Mouse (Mus musculus): Measurements from ENCODE around the gene Btbd9.

Btbd9 gene

DNA sequence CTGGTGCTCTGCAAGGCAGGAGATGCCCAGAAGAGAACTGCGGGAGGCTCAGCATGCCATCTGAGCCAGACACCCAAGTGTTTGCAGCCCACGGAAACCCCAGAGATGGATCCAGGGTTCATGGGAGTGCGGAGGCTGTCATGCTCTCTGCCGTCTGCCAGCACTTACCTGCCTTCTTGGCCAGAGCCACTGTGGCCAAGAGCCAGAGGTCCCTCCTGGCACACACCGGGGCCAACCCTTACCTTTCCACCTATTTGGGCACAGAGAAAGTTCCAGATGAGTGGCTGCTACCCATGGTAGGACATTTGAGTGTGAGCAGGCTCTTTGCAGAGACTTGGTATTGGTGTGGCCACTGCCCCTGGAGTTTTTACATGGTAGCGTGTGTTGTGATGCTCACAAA, 365.4 kb downstream of the Btbd9 start:
- no peak for DNase-seq (ENCODE audit: low read depth, low spot score)

DNA sequence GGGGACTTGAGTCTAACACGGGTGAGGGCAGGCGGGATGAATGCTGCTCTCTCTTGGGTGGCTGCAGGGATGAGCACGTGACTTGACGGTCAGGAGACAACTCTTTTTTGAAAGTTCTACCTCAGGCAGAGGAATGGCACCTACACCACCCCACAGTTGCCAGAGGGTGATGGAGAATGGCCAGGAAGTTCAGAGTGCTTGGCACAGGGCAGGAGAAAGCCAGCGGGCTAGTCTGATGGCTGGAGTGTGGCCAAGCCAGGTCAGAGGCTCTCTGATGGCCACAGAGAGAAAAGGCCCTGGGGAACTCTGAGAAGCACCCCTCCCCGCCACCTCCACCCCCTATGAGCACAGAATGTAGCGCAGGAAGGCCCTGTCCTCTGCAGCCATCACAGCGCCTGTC, 366.0 kb downstream of the Btbd9 start:
- no peak for DNase-seq (ENCODE audit: low read depth, low spot score)

DNA sequence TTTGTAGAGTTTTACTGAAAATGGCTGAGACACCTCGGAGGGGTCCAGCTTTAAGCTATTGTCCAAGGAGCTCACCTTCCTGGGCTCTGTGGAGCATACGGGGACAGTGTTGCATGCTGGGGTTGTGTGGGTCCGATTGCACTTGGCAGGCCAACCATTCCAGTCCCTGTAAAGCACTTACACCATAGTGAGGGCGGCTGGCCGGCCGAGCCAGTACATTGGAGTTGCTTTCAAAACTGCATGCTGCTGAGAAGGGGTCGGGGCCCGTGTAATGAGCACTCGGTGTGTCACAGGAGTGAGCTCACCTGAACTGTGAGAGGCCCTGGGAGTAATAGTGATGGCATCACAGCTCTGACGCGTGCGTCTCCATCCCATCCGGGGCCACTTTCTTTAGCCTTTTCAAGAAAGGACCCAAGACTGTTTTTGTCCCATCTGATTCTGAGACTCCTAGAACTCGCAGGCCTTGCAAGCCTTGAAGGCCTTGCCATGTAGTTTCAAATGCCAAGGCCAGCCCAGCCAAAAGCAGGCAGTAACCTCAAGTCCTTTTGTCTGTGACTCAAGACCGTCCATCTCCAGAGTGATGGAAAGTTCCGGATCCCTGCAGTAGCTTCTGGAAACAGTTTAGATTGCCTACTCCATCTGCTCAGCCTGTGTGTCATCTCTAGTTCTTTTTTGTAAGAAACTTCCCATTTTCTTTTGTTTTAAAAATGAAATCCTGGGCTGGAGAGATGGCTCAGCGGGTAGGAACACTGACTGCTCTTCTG, 371.0 kb downstream of the Btbd9 start:
- no peak for DNase-seq (ENCODE audit: low read depth, low spot score)

DNA sequence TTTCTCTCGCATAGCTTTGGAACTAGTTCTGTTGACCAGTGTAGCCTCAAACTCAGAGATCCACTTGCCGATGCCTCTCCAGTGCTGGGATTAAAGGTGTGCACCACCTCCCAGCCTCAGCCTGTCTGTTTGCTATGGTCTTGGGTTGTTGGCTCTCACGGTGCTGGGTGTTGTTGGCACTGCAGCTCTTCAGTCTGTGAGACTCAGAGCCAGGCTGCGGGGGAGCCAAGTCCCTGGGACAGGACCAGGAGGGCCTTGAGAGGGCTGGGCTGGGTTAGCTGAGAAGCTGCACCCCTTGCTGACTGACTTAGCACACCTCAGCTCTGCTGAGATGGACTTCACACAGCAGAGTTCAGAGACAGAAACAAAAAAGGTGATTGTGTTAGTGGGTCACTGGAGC, 376.0 kb downstream of the Btbd9 start:
- no peak for DNase-seq (ENCODE audit: low read depth, low spot score)

DNA sequence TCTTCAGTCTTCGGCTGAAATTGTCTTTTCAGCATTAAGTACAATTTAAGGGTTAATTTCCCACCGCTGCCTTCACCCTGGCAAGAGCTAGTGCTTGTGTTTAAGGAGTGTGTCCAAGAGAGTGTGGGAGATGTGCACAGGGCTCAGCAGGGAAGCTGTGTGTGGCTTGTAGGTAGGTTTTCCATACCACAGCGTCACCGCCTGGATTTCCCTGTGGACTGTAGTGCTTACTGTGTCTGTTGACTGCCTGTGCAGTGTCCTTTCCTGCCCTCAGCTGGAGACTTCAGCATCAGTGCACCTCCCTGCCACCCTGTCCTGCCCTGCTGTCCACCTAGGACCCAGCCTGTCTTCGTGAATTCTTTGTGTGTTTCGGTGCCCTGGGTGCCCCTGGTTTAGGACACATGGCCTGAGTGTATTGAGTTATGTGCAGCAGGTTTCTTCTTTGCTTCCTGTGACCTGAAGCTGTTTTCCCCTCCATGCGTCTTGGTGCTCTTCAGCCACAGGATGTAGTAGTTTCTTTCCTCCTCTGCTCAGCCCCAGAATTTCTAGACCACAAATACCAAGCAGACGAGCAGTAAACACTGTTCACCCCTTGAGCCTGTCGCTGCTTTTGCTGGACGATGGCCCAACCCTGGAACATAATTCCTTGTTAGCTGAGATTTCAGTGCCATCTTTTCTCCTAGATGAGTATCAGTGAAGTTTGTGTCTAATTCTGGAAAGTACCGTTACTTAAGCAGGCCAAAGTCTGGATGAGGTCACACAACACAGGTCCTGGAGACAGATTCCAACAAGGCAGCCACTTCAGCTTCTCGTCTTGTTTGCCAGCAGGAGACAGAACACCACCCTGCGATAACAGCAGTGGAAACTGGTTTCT, 376.7 kb downstream of the Btbd9 start:
- no peak for DNase-seq (ENCODE audit: low read depth, low spot score)

DNA sequence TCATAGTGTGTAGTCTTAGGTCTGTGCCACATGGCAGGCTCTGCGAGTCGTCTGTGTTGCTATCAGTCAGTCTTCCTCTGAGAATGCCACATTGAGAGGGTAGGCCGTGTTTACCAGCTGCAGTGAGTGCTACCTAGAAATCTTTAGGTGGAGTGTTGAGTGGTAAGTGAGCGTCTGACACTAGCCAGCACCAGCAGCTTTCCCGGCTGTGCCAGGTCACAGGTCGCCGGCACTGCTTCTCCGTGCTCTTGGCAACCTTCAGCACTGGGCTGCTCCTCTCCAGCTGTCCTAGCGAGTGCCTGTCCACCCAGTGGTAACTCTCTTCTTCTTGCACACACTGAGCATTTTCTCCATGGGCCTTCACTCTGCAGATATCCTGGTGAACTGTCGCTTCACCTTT, 377.9 kb downstream of the Btbd9 start:
- no peak for DNase-seq (ENCODE audit: low read depth, low spot score)

DNA sequence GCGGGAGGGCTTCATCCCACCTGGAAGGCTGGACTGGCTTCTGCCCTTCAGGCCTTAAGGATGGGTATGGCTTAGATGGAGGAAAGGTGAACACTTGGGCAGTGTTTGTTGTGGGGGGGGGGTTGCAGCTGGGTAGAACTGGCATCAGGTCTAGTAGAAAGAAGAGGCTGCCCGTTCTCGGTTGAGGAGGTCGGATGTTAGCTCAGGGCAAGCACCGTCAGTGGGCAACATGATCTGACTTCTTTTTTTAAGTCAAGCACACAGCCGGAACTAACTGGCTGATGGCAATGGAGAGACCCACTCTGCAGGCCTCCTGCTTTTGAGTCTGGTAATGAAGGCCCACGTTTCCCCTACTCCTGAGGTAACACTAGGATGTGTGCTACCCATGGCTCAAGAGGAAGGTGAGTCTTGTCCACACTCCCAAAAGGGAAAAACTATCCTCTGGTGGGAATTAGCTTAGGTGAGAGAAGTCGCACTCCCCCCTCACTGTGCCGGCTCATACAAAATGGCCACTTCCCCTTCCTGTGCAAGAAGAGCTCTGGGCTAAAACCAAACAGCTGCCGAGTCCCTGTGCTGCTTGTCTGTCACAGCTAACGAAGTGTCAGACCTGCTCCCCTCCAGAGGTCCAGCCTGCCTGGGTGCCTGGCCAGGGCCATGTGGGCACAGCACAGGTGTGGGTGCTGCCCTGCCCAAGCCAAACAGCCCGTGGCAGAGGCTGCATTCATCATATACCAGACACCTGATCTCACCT, 378.8 kb downstream of the Btbd9 start:
- DNase-seq (ENCODE audit: low read depth, low spot score): peak; percentile 34

DNA sequence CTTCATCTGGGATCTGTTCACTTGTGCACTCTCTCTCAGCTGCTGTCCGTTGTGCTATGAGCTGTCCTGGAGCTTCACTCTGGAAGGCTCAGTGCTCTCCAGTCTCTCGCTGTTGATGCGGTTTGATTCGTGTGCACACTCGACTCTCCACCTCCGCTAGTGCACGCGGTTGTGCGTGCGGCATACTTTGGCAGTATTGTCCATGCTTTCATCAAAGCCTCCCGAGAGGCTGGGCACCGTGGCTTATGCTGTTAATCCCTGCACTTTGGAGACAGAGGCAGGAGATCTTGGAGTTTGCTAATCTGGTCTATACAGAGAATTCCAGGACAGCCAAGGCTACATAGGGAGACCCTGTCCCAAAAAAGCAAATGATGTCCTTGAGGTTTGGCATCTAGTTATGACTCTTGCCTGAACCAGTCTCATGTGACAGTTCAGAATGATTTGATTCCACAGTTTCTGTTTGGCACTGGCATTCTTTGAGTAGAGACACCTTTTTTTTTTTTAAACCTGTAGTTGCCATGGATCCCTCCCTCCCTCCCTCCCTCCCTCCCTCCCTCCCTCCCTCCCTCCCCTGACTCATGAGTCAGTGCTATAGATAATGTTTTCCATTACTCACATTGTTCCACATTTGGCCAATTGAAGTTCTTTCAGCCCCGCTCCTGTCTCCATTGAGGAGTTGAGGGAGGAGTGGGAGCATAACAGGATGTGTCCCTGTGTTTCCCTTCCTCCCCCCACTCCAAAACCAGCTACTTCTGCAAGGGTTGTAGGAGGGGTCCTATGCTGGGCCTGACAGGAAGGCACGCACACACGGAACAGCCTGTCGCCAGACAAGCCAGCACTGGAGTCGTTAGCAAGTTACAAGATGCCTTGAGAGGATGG, 379.6 kb downstream of the Btbd9 start:
- no peak for DNase-seq (ENCODE audit: low read depth, low spot score)

DNA sequence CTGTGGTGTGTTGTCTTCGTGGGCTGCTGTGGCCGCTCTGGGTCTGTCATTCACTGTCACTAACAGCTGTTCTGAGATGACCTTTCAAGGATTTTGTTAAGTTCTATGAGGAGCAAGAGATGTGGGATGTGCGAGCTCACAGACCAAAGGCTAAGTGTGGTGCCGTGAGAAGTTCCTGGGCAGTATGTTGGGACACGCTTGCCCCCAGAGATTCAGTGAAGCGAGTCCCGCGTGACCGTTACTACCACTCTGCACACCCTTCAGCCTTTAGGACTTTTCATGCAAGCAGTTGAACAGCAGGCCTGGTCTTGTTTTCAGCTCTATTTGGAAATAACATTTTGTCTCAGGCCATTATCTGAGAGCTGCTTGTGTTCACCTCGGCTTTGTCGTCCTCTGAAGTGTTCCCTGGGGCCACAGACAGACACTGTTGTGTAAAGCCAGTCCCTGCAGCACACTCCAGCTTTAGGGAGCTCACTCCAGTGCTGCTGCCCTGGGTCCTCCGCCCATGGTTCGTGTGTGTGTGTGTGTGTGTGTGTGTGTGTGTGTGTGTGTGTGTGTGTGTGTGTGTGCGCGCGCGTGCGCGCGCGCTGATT, 380.6 kb downstream of the Btbd9 start:
- no peak for DNase-seq (ENCODE audit: low read depth, low spot score)

DNA sequence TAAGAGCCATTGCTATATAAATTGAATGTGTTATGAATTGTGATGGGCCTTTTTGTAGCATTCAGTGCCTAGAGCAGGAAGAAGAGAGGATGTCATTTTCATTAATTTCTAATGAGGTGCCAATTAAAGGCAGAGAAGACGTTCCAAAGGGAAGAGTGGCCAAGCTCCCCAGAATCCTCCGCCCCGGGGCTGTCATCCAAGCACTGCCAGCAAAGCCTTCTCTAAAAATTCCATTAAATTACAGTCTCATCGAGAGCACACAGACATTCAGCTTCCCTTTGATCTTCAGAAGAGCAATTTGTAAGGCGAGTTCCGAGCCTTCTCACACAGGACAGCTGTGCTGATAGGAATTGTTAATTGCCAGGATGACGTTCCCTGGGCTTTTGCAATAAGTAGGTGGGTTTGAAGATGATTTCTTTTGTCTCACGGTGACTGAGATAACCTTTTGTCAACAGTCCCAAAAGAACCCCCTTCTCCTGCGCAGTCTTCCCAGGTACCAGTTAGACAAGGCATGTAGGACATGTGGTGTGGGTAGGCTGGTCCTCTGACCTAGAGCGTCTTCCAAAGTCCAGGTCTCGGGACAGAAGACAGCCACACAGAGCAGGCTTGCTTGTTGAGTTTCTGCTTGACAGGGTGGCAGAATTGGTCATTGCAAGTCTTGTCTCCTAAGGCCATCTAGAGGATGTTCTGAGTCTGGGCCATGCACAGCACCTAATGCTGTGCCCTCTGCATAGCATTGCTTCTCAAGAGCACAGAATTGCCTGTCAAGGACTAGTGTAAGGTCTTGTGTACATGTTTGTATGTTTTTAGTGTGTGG, 381.5 kb downstream of the Btbd9 start:
- DNase-seq (ENCODE audit: low read depth, low spot score): no peak

DNA sequence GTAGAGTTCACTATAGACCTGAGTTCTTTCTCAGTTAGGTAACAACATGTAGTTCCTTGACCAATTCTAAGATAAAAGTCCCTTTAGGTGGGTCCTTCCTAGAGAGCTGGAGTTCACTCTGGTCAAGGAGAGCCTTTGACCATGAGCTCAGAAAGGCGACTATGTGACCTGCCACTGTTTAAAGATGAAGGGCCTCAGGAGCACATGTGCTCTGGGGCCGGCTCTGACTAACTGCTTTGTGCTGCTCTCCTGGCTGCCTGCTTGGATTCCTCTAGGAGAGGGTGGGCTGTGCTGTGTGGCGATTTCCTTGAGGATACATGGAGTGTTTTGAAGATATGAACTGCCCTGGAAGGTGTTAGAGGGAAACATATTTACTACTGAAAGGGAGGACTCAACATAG, 382.2 kb downstream of the Btbd9 start:
- DNase-seq (ENCODE audit: low read depth, low spot score): no peak

DNA sequence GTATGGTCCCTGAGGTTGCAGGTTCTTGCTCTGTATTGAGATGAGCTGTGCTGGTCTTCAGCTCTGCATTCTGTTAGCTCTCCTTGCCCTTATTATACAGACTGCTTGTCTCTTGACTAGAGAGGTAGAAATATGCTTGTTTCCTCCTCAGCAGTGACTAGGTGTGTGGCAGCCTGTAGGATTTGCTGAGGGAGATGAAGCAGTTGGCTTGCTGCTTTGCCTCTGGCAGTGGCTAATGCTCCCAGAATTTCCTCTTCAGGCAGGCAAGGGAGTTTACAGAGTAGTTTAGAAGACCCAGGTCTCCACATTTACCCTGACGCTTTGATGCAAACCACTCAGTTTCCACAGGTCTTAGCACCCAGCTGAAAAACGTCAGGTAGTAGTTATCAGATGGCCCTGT, 382.7 kb downstream of the Btbd9 start:
- DNase-seq (ENCODE audit: low read depth, low spot score): no peak

DNA sequence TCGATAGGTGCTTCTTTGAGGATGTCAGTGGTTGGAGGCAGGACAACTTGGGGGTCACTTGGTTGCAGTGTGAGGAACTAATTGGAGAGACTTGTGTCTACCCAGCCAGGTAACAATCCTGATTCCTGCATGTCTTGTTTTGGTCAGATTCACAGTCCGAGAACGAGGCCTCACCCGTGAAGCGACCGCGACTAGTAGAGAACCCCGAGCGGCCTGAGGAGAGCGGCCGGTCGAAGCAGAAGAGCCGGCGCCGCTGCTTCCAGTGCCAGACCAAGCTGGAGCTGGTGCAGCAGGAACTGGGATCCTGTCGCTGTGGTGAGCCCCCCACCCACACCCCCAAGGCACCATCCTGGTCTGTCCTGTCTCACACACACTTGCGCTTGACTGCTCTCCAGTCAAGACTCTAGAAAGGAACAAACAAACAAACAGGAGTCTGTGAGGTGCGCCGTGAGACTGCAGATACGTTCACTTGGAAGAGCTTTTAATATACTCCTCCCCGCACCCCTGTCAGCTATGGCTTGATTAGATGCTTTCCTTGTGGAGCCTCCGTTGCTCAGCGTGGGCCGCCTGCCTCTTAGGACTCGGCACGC, 383.8 kb downstream of the Btbd9 start:
- DNase-seq (ENCODE audit: low read depth, low spot score): no peak

DNA sequence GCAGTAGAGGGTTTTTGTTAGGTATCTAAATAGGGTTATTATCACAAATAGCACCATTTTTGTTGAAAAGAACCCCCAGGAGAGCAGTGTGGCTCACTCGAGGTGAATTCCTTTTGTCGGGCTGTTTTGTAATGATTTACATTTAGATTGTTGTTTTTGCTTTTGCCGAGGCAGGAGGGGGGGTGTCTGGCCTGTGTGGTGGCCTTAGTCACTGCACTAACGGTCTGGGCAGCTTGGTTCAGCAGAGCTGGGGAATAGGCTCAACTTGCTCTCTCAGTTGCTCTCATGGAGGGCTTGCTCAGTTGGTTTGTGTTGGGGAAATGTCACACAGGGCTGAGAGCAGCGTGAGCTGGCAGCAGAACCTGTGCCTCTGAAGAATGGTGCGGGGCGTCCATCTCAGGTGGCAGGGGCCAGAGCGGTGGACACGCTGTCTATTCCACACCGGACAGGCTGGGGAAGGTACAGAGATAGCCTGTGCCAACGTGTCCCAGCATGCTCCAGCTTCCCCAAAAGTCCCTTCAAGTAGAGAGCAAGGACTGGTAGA, 385.1 kb downstream of the Btbd9 start:
- no peak for DNase-seq (ENCODE audit: low read depth, low spot score)

DNA sequence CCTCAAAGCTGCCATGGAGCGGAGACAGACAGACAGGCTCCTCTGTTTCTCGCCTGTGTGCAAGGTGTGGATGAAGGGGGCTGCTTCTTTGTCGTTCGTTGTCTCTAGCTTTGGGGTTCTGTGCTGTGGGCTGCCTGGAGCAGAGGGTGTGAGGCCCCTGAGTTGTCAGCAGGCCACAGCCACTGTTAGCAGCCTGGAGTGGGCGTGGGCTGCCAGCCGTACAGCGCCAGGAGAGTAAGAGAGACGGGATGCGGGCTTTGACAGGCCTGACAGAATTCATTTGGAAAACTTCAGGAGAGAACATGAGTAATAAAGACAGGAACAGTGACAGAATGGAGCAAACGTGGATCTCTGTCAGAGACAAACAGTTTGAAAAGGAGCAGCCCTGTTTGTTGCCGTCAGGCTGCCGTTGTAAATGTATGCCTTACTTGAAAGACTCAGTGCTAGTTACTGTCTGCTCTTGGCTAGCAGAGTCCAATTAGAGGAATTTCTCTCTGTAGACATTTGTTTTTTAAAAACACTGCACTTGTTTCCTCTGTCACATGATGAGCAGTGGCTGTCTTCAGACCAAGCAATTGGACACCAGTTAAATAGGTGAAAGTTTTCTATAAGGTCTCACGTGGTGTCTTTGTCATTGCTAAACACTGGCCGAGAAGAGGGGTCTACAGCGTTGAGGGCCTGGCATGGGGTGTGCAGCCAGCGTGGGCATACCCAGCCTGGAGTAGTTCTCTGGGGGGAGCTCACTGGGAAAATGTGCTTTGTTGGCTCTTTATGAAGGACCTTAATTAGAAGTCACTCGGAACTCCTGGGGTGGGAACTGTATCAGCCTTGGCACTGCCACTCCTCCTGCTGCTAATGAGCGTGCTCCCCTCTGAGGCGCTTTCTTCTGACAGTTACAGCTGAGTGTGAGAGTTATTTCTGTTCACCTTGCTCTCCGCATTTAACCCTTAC, 388.0 kb downstream of the Btbd9 start:
- DNase-seq (ENCODE audit: low read depth, low spot score): no peak

DNA sequence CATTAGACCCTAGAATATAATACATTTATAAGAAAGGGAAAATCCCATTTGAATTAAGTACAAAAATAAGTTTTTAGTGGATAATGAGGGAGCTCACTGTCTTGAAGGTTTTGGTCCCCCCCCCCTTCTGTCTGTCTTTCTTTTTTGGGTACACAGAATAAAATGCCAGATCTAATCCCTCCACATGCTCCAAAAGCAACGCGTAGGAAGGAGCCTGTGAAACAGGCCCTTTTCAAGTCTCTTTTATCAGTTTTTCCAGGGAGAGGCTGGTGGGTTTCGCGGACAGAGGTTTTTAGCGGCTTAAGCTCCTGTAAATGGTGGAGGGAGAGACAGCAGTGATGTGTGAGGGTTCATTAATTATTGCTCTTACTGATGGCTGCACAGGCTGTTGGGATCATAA, 388.7 kb downstream of the Btbd9 start:
- no peak for DNase-seq (ENCODE audit: low read depth, low spot score)

DNA sequence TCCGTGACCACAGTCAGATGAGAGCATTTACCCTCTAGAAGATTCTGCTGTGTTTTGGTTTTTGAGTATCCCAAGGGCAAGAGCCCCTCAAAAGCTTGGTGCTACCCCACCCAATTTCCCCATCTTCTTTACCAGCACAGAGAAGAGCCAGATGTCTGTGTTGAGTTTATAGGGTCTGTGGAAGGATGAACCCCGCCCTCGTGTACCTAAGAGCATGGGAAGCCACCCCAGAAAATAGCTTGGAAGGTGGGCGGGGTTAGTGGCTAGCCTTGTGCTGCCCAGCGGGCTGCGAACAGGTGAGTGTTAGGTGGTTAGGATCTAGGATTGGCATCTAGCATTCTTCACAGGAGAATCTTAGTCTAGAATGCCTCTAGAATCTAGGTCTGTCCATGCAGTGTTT, 389.1 kb downstream of the Btbd9 start:
- no peak for DNase-seq (ENCODE audit: low read depth, low spot score)

DNA sequence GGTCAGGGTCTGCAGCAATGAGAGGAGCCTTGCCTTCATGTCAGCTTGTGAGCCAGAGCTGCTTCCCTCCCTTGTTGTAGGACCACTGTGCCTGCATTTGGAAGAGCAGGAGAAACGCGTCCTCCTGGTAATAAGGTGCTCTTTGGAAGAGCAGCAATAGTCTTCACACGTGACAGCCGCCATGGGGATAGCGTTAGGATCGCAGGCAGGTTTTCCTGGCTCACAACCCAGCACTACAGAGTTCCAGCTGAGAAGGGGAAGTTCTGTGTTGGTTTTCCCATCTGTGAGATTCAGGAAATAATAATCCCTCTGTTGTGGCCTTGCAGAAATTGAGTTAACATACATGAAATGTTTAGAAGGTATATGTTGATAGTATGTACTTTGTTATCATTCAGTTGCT, 392.7 kb downstream of the Btbd9 start:
- no peak for DNase-seq (ENCODE audit: low read depth, low spot score)

All from A20 (cell line).